Mouse (Mus musculus) T-helper 2 cell (primary cell): Measurements from ENCODE around the gene Tcte3.
"Not testable (repeated sequence)": the region's sequence is repeated elsewhere in the genome, so short reads cannot be mapped to it uniquely, and the experiment has no call there.

ENCODE experiments used
- in situ Hi-C: fragments of 300-600 bp; cut with MboI, MseI; formaldehyde crosslinking; loops from one replicate; pipeline ENCODE4 v1.15.1; 2025; ENCODE audit warnings: high pct_unique_total_duplicates

Tcte3 gene

DNA sequence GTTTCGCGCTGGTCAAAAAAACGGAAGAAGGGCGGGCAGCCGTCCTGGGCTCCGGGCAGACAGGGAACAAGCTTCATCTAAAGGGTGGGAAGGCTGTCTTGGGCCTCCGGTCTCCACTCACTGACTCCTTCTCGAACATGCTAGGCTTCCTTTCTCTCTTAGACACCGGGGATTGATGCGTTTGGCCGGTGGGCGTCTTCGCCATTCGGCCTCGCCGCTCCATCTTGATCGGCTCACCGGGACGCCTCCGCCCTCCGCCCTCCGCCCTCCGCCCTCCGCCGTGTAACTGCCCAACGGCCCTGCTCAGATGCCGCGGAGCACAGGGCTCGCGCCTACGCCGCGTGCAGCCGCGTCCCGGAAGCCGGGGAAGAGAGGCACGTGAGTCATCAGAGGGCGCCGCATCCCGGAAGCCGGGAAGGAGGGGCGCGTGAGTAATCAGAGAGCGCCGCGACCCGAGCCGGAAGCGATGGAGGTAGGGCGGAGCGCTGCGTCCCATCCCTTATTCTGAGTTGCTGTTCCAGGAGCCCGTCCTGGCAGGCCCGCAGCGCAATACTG is at the start of gene Tcte3, which contains the start of the genes Ermard and Gm3448:
TSS of gene Tcte3 (minus strand) at position 314 of the 555 bp plus-strand sequence.
TSS of gene Ermard (plus strand) at position 34 of the 555 bp plus-strand sequence.
TSS of gene Gm3448 (minus strand) at position 363 of the 555 bp plus-strand sequence.
- in situ Hi-C loops, result not testable (repeated sequence)

DNA sequence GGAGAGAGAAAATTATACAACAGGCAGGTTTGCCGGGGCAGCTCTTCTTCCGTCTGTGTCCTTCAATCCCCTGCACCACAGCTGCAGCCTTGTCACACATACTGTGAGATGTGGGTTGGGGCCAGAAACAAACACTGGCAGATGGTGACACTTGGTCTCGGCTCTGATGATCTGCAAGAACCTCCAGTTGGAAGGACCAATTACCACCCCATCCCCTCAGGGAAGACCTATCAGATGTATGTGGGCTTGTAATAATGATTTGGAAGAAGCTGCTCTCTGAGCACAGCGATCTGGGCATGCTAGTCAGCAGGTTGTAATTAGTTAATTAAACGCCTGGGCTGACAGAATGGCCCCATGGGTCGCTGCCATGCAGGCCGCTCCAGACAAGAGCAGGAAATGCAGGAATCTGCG is 47.3 kb upstream of the Tcte3 start:
- in situ Hi-C loops, result no loop called here

- in situ Hi-C loops, result no loop called here
Observed at GRCm38 (mm10) chr17:15088166-15088565, 46.9 kb upstream of the Tcte3 start.

GRCm38 (mm10) chr17:15085006-15085405 is 43.7 kb upstream of the Tcte3 start:
- in situ Hi-C loops, result no loop called here

DNA sequence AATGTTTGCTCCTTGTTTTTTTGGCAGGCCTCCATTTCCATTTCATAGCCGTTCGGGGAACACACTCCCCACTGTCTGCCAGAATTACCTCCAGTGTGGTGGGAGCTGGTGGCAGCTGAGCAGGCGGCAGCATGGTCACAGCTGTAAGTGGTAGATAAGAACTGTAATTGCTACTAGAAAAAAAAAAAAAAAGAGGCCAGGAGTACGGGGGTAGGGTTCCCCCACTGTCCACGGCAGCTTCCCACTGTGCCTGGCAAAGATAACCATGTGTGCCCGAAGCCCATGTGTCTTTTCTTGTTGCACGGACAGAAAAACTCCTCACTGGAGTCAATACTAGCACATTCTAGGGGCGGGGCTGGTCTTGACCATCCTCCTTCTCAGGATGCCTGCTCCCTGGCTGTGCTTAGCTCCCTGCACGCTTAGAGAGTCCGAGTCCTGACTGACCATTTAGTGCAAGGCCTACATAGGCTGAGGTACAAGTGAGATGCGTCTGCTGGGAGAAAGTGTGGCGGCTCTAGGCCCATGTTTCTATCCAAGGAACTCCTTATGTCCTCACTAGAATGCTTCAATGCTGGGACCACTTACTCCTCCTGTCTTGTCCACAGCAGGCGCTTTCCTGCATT is 43.0 kb upstream of the Tcte3 start:
- in situ Hi-C loops, result no loop called here

DNA sequence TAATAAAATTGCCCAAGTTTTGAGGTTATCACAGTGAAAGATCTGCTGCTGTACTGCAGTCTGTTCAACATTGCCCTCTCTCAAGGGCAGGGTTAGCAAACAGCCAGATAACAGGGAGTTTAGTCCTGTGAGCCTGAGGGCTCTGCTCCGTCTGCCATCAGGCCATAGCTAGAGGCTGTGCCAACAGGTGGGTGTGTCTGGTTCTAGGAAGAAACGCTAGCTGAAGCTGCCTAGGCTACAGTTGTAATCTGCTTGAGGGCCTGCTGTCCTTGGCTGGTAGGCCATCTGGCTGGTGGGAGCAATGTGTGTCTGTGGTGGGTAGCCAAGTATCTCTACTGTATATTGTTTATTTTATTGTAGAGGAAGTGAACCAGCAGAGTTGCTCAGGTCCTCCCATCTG is 36.2 kb upstream of the Tcte3 start:
- in situ Hi-C loops, result loop anchor here (10.0 kb wide), 2 partner anchors 93 to 377 kb away; no protein-coding TSS in a partner anchor

- in situ Hi-C loops, result loop anchor here (10.0 kb wide), 2 partner anchors 90 to 380 kb away; no protein-coding TSS in a partner anchor
Observed at GRCm38 (mm10) chr17:15075033-15075432, 33.7 kb upstream of the Tcte3 start.

GRCm38 (mm10) chr17:15072211-15072610 is 30.9 kb upstream of the Tcte3 start:
- in situ Hi-C loops, result loop anchor here (10.0 kb wide), 2 partner anchors 87 to 383 kb away; no protein-coding TSS in a partner anchor

GRCm38 (mm10) chr17:15069124-15069523 is 27.8 kb upstream of the Tcte3 start:
- in situ Hi-C loops, result no loop called here

GRCm38 (mm10) chr17:15068040-15068792 is 26.9 kb upstream of the Tcte3 start:
- in situ Hi-C loops, result no loop called here

DNA sequence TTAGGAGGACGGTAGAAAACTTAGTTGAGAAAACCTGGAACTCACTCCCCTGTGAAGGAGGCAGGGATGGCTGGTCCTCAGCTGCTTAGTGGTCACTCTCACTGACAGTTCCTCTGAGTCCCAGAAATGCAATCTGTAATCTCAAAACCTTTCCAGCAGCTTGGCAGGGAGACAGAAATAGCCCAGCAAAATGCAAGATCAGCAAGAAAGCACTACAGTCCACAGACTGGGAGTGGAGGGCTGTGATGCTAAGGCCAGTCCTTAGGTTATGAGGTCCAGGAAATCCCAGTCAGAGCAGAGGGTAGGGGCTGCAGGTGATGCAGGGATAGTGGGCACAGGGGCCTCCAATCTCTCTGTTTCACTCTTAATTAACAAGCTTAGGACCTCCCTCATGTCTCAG is 25.6 kb upstream of the Tcte3 start:
- in situ Hi-C loops, result no loop called here

- in situ Hi-C loops, result no loop called here
Observed at GRCm38 (mm10) chr17:15066066-15066465, 24.8 kb upstream of the Tcte3 start.

DNA sequence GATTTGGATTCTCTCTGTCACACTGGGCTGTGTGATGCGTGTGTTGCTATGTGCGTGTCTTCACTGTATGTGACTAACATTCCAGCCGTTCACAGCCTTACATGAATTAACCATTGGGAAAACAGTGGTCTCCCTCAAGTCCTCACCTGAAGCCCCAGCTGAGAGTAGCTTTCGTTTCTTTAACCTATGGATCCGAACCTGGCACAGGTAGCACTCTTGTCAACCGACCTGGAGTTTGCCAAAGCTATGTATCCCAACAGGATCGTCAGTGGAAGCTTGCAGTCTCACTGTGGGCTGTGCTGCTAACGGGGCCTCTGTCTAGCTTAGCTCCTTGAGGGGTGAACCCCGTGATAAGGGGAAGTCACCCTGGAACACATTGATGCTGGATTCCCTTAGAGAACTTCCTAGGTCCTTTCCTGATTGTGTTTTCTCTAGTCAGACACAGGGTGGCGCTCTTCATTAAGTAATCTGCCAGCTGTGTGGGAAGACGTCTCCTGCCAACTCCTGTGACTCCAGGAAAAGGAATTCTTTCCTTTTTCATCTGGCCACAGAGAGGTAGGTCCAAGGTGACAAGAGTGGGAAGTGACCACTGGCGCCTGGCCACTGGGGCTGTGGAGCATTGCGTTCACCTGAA is 24.2 kb upstream of the Tcte3 start:
- in situ Hi-C loops, result no loop called here

DNA sequence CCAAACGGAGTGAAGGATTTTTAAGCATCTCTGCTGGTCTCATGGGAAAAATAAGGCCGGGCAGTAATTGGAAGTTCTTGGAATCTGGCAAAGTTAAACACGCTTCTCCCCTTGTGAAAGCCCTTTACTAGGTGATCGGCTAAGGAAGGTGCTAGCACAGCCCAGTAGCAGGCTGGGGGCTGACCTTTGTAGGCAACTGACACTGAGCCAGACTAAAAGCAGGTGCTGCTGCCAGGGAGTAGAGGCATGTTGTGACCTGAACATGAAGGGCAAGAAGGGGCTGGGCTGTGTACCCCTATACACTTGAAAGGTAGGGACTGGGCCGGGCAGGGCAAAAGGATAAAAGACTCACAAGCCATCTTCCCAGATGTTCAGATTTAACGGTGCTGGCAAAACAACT is 19.1 kb upstream of the Tcte3 start:
- in situ Hi-C loops, result no loop called here

GRCm38 (mm10) chr17:15059646-15060045 is 18.4 kb upstream of the Tcte3 start:
- in situ Hi-C loops, result no loop called here

GRCm38 (mm10) chr17:15058161-15058591 is 16.9 kb upstream of the Tcte3 start:
- in situ Hi-C loops, result no loop called here

DNA sequence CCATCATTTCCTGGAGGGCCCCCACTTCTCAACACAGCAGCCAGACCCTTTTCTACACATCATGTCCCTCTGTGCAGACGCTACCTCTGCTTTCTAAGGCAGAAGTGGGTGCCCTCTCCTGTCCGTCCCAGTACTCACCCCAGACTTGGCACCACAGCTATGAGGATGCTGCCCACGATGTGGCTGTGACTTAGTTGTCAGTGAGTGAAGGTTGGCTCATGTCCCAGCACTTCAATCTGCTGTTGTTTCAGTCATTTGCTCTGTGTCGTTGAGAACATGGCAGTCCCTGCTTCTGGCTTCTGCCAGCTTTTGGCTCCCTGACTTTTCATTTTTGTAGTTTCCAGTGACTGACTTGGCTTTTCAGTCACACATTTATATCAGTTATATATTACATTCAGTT is 14.6 kb upstream of the Tcte3 start:
- in situ Hi-C loops, result no loop called here

DNA sequence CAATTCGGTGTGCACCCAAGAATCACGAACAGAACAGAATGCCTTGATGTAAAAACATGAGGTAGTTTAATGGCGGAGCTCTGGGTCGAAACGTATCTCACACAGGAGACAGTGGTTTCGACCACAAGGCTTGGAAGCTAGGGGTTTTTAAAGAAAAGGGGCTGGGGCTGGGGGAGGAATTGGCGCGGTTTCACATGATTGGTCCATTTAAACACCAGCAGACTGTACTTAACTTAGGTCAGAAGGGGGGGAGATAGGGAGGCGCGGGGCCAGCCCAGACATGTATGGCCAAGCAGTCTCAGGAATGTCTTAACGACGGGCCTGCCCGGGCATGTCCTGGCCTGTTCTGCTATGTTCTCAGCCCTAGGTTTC is 12.5 kb upstream of the Tcte3 start:
- in situ Hi-C loops, result not testable (repeated sequence)

DNA sequence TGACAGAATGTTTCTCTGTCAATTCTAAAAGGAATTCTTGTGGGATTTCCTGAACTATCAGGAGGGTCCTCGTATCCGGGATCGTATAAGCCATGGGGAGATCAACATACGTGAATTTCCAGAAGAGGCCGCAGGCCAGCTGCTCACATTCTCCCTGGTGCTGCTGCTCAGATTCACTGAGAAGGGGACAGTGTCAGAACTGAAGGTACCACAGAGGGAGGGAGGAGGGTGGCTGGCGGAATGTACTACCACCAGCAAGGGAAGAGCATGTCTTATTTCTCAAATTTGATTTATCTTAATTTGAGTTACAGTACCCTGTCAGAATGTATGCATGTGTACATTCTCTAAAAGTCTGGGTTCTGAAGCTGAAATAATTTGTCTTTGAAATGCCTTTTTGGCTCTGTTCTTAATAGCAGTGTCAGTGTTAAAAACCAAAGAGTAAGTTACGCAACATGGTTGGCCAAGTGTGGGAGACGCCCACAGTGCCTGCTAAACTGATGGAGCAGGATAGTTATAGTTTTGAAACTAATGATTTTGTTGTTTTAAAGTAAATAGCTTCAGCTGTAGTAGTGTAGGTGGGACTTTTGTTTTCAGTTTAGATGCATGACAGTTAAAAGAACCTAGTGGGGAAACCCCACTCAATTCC is 12.0 kb upstream of the Tcte3 start:
- in situ Hi-C loops, result not testable (repeated sequence)

DNA sequence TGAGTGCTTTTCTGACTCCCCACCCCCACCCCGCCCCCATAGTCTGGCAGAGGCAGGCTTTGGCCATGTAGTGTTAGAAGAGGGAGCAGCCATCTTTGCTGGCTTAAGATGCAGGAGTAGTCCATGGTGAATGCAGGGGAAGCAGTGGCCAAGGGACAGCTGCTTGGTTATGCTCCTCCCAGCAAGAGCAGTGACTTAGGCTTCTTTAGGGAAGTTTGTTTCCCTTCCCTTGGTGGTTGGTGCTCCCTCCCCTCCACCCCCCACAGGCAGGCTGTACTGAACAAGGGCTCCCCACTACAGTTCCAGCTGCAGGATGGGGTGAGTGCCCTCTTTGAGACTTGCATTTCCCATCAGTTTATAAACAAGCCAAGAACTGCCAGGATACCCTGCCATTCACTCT is 11.5 kb upstream of the Tcte3 start:
- in situ Hi-C loops, result not testable (repeated sequence)

GRCm38 (mm10) chr17:15050338-15050737 is 9.1 kb upstream of the Tcte3 start:
- in situ Hi-C loops, result not testable (repeated sequence)

DNA sequence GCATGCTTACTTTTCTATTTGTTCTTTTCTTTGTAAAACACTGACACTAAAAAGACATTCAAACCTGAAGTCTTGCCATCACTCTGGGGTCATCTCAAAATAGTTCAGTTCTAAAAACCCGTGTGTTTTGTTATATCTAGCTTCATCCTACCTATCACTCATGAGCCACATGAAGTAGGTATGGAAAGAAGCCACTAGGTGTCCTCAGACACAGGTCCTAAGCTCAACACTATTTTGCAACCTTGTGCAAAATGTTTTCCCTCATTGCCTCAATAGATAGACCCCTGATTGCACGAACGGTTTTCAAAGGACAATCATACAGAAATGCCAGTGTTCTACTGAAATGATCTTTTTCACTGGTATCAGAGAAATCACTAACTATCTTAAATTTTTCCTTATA is 833 bp downstream of the Tcte3 start:
- in situ Hi-C loops, result not testable (repeated sequence)
